Mouse (Mus musculus): ENCODE measurements around the gene Ahdc1.

GRCm38 (mm10) chr4:133038521-133039115 lies 27.6 kb downstream of the Ahdc1 start:
- TF ChIP-seq EP300 (optimal IDR thresholded peaks at IDR 0.05) = no peak
- TF ChIP-seq CTCF (IDR thresholded peaks at IDR 0.05; ENCODE audit: low read depth) = no peak

All from stomach, postnatal 0 days (tissue).